Mouse (Mus musculus): Measurements from ENCODE around the gene Olfr1466. TPM values are rescaled to one million over a fixed set of nuclear protein-coding genes. Genes with fewer than 3 reads are reported as not detected.

Gene Olfr1466
- total RNA-seq (2023) = not detected

DNA sequence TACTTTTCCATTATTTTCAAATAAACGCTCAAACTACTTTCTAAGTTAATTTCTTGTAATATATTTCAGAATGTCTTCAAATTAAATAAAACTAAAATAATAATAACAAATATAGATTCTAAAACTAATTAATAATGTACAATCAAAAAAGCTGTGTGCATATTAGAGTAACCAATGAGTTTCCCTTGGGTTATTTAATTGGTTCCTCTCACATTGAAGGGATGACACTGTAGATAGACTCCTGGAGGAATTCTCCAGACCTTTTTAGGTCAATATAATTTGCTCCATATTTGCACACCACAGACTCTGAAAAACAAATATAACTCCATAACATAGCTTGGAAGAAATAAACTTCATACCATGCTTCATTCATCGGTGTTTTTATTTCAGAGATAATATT lies at the start of gene Olfr1466:
TSS of gene Olfr1466 (plus strand) at position 301 of the 400 bp plus-strand sequence.

DNA sequence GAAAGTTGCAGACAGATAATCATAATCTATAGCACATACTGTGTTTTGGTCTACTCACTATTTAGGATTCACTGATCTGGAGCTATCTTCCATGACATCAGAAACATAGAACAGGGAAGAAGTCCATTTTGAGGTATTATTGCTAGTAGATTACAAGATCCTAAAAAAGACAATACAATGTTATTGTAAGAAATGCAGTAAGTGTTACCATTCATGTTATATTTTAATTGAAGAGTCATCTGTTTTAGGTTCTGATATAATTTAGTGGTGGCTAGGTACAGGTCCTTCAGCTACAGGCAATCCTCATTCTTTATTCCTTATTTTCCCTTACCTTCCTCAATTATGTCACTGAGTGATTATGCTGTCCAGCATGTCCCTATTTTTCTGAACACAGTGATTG lies 23.2 kb upstream of the Olfr1466 start, which contains the start of gene Olfr1465:
TSS of gene Olfr1465 (minus strand) at position 101 of the 400 bp plus-strand sequence.

DNA sequence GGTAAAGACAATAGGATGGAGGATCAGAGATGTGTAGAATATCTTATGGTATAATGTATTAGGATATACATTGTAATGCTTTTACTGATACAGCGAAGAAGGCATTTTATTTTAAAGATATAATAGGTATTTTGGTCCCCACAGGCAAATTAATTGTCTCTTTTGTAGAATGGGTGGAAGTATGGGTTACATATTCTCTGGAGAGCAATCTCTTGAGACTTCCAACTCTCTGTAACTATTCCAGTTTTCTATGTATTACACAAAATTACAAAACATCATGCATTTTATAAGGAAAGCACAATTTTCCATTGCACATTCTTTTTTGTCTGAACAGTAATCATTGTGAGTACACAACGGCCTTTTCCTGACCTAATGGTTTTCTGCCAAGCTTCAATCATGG lies 23.3 kb downstream of the Olfr1466 start, which contains the start of gene Olfr1467:
TSS of gene Olfr1467 (plus strand) at position 301 of the 400 bp plus-strand sequence.

Other genes with a start within 250 kb of the Olfr1466 start
- not detected for gene Olfr1457, start 241.0 kb upstream of the Olfr1466 start, total RNA-seq (2023)
- gene Olfr1458, start 232.1 kb upstream of the Olfr1466 start, total RNA-seq (2023) = not detected
- under 1 TPM; 0.13 to 0.16 TPM for gene Olfr1459, start 189.3 kb upstream of the Olfr1466 start, total RNA-seq (2023)
- not detected for gene Olfr1461, start 175.9 kb upstream of the Olfr1466 start, total RNA-seq (2023)
- not detected for gene Olfr1462, start 153.1 kb upstream of the Olfr1466 start, total RNA-seq (2023)
- not detected for gene Olfr1463, start 107.5 kb upstream of the Olfr1466 start, total RNA-seq (2023)
- gene Olfr1465, start 23.3 kb upstream of the Olfr1466 start, total RNA-seq (2023) = not detected
- gene Olfr1467, start 23.4 kb downstream of the Olfr1466 start, total RNA-seq (2023) = not detected
- gene Olfr1469, start 69.0 kb downstream of the Olfr1466 start, total RNA-seq (2023) = not detected
- gene Olfr1471, start 104.5 kb downstream of the Olfr1466 start, total RNA-seq (2023) = not detected
- gene Olfr1472, start 117.2 kb downstream of the Olfr1466 start, total RNA-seq (2023) = not detected
- gene Olfr1474, start 130.7 kb downstream of the Olfr1466 start, total RNA-seq (2023) = not detected
- not detected for gene Olfr1475, start 141.3 kb downstream of the Olfr1466 start, total RNA-seq (2023)
- gene Olfr1477, start 161.7 kb downstream of the Olfr1466 start, total RNA-seq (2023) = not detected
- gene Olfr1480, start 189.1 kb downstream of the Olfr1466 start, total RNA-seq (2023) = not detected
- gene Olfr1484, start 244.6 kb downstream of the Olfr1466 start, total RNA-seq (2023) = not detected